Mouse (Mus musculus): ENCODE measurements around the gene Gdf15.
A peak's percentile ranks its signal among the peaks of the same experiment; 100 is the strongest.

Gdf15 gene

DNA sequence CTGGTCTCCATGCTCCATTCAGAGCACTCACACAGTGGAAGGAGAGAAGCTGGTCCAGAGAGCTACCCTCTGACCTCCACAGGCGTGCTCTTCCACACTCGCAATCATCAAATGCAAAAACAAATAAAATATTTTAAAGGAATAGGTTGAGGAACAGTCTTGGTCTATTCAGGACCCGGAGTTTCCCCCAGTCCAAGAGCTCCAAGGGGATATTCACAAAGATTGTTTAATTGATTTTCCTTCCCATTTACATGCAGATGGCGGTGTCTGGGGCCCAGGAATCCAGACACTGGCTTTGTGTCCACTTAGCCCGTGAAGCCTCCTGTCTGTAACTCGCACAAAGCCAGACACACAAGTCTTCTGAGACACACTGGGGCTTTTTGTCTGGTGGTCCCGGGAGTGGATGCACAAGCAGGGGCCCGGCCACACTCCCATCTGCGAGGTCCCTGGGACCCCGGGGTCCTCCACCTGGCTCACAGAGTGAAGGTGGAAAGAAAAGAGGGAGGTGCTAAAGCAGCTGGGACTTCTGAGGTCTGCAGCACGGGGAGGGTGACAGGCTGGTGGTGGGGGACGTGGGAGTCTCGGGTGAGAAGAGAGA lies 24.0 kb upstream of the Gdf15 start:
- no peak for DNase-seq

DNA sequence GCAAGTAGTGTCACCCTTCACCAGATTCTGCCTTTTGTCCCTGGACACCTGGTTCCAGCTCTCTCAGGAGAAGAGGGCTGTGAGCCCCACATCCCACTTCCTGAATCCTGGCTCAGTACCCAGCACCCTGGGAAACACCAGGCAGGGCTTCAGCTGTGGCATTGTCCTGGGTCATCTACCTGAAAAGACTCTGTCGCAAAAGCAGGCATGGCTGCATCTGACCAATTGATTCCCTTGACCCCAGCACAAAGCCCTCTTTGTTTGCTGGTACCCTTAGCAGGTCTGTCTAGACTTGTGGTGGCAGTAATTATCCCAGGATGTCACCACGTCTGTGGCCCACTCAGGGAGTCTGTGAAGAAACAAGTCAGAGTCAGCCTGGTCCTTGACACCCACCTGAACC lies 23.2 kb upstream of the Gdf15 start:
- DNase-seq, result no peak

DNA sequence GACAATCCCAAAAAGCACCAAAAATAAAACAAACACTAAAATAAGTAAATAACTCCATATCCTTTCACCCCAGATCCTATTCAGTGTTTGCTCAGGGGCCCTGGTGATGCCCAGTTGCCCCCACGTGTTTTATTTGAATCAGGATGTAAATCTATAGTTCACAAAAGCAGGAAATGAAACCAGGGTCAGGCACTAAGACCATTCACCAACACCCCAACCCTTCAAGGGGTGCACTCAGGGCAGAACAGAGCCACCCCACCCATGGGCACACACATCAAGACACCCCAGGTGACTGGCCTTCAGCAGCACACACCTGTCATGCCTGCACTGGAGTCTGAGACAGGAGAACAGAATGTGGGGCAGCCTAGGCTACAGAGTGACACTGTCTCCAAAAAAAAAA lies 21.9 kb upstream of the Gdf15 start:
- DNase-seq, result no peak

DNA sequence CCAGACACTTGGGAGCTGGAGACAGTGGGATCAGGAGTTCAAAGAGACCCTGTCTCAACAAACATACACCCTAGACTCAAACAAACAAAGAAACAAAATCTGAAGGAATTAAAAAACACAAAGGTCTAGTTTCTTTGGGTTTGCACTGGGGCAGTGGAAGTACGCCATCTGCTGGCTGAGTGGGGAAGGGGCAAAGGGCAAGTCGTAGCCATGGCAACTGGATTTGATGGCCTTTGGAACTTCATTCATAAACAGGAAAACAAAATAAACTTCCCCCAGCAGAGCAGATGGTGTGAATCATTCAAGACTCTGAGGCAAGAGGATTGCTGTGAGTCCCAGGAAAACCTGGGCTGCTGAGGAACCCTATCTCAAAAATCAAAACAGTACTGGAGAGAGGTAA lies 21.0 kb upstream of the Gdf15 start:
- DNase-seq, result no peak

DNA sequence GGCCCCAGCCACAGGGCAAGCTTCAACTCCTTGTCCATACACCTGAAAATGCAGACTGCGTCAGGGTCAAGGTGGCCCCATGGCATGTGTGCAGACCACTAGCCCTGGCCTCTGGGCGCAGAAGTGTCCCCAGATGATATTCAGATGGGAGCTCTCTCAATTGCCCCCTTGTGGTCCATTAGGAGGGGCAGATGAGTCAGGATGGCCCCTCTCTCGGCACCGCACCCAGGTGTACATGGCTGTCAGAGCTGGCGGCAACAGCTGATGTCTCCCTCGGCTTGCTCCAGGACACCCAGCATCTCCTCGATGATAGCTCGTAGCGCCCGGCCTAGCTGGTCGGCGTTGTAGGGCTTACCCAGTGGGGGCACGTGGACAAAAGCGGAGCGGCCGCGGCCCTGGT lies 18.1 kb upstream of the Gdf15 start:
- DNase-seq, result no peak

DNA sequence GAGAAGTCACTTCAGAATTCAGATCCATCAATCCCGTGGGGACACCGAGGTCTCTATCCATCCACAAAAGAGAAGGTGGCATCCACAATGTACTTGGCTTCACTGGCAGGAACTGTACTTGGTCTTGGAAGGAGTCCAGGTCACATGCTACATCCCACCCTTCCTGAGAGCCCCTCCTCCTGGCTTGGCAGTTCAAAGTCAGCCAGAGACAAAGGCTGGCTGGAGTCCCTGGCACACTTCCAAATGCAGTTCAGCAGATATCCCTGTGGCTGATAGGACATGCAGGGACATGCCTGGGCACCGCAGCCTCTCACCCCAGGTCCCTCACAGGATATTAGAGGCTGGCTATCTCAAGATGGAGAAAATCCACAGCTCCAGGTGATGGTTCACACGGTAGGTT lies 17.1 kb upstream of the Gdf15 start:
- peak; percentile 57 to 63 for DNase-seq

DNA sequence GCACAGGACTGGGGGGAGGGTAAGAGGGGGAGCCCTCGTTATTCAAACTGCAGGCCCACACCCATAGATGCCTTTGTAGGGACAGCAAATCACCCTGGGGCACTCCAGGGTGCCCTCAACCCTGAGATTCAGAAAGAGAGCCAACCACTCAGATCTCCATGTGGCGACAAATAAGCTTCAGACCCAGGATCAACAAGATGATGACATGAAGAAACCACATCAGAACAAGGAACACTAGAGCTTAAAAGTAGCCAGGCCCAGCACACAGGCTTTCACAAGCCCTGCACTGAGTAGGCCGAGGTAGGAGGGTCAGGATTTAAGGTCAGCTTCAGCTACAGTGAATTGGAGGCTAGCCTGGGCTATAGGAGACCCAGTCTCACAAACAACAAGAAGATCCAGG lies 16.7 kb upstream of the Gdf15 start:
- no peak for DNase-seq

DNA sequence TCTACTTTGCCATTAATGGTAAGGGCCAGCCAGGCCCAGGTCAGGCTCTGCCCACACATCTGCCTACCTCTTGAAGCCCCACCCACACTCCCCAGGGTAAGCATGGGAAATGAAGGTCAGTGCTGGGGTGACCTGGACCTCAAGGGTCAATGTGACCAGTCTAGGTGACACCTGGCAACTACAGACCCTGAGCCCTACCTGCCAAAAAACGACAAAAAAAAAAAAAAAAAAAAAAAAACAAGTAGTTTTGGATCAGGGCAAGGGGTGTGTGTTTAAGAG lies 15.8 kb upstream of the Gdf15 start:
- no peak for DNase-seq

DNA sequence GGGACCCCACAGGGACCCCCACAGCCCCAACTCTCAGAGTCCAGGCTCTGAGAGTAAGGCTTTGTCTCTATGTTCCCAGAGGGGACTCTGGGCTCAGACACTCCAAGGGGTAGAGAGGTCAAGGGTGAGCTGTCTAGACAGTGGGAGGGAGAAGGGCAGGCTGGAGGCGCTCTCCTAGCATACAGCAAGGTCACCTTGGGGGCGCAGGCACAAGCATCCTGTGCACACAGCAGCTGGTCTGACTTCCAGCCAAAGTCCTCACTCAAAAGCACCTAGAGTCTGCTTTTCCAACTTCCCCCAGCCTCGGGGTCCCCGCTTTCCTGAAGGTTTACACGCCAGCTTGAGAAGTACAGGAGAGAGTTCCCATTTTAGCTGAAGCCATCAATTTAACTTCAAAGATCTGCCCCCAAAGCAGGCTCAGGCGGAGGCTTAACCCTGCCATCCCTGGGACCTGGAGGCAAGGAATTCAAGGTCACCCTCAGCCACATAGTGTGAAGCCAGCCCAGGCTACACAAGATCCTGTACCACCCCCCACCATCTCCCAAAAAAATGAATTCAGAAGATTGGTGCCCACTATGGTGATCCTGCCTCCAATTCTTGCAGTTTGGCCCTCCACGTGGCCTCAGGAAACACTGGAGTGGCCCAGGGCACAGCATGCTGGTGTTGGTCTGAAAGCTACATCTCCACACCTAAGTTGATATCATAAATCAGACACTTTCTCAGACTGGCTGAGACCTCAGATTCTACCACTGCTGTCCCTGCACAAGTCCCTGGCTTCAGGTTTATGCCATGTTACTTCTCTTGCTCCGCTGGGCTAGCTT lies 15.3 kb upstream of the Gdf15 start:
- no peak for DNase-seq

DNA sequence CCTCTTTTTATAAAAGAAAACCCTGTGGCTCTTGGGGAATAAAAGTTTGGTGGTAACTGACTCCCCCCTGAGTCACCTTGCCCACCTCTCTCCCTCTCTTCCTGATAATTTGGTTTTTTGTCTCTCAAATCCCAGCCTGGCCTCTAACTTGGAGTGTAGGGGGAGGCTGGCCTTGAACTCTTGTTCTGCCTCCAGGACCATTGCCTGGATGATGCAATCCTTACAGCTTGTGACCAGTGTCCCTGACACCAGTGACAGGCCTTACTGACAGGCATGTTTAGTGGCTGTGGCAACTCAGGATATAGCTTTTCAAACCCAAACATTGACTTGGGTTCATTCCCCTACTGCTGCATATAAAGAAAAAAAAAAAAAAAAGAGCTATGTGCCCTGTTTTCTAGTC lies 14.5 kb upstream of the Gdf15 start:
- no peak for DNase-seq

DNA sequence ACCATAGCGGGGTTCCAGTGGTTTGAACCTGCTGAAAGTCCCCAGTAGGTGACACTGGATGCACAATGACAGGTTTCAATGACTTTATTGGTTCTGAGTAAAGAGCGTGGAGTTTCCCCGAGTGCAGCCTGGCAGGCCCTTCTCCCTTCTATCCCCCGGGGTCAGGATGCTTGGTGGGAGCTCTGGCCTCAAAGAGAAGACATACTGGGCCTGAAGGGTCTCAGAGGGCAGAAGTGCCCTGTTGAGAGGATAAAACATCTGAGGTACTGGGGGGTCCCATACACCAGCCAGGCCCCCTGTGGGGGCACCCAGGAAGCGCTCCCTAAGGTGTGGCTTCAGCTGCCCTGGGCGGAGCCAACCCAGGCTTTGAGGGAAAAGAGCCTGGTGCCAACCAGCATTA lies 14.1 kb upstream of the Gdf15 start:
- no peak for DNase-seq

DNA sequence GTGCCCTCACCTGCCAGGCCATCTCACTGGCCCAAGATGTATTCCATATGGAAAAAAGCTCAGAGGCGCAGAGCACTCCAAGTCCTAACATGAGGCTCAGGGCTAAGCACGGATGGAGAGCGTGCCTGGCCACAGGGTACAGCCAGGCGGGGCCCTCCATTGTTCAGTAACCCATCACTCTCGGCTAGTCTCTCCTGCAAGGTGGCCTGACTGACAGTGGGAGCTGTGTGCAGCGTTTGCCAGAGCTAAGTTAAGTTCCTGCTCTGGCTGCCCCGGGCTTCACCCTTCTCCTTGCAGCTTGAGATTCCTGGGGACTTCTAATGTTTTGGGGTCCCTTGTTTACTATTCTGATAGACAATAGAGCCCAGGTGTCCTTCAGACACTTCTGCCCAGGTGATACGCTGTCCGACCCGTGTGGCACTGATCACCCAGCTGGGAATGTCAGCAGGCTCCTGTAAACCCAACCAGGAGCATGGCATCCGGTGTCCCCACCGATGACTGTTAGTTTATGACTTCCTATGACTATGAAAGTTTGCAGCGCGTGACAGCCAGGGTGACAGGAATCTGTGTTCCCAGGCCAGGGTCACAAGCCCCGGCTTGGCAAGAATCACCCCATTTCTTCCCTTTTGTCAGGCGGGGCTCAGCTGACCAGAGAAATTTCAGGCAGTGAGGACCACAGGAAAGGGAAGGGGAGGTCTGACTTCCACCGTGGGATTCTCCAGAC lies 13.4 kb upstream of the Gdf15 start:
- DNase-seq, result no peak

DNA sequence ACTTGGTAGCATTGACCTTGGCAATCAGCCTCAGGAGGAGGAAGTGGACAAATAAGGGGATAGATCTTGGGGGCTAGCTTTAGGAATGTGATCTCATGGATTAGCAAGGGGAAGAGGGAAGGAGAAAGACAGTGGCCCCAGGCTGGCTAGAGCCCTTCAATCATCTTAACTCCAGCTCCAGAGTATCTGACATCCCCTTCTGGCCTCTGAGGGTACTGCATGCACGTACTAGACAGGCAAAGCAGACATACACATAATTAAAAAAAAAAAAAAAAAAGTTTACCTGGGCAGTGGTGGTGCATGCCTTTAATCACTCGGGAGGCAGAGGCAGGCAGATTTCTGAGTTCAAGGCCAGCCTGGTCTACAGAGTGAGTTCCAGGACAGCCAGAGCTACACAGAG lies 11.8 kb upstream of the Gdf15 start:
- no peak for DNase-seq

DNA sequence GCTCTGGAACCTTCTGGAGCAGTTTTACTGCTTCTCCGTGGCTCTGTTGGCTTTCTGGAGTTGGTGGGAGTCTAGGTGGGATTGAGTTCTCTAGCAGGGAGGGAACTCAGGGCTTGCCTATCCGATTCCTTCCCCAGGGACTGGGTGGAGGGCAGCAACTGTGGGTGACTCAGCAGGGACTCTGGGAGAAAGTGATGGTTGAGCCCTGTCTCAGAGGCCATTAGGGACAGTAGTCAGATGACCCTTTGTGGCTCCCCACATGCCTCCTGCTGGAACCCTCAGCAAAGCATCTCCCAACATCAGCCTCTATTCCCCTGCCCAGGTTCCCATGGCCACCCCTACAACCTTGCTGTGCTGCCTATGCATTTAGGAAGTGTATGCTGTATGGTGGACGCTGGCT lies 10.8 kb upstream of the Gdf15 start:
- DNase-seq, result no peak

DNA sequence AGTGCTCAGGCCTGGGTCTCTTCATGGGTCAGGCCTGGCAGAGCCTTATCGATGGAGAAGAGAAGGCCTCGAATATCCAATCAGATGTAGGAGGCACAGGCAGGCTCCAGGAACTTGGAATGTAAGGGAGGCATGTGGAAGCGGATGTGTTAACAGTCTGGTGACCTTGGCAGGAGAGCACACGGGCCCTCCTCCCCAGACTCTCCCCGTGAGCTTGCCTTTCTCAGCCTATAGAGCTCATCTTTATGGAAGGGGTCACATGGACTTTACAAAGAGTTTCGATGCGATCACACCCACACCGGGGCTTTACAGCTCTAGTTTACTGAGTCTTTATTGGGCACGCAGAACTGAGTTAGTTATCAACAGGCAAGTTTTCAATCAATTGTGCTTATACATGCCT lies 6.5 kb upstream of the Gdf15 start:
- no peak for DNase-seq

DNA sequence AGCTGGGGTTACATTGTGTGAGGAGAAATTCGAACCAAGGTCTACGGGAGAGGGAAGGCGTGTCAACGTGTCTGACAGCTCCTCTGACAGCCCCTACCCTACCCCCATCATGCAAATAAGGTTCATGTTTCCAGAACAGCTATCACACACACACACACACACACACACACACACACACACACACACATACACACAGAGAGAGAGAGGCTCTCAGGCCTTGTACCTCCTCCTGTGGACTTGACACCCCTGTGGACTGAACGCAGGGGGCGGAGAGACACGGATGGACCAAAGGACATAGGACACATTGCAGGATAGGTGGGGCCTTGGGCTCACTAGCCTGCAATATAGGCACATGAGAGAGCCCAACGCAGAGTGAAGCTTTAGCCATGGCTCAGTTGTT lies 4.6 kb upstream of the Gdf15 start:
- DNase-seq, result no peak

DNA sequence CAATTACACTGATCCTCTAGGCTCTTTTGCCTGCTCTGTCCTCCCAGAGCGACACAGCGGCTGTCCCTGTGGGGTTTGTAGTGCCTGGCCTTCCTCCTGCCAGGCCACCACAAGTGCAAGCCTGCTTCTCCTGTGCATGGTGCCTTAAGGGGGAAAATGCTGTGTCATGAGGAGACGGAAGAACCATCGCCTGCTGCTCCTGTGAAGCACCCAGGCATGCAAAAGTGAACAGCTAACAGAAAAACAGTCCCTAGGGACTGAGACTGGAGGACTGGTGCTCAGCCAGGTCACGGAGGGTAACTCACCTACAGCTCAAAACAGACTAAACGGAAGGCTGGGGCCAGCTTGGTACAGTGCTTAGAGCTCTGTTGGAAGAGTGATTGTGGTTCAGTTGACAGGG lies 3.3 kb upstream of the Gdf15 start:
- DNase-seq, result no peak

DNA sequence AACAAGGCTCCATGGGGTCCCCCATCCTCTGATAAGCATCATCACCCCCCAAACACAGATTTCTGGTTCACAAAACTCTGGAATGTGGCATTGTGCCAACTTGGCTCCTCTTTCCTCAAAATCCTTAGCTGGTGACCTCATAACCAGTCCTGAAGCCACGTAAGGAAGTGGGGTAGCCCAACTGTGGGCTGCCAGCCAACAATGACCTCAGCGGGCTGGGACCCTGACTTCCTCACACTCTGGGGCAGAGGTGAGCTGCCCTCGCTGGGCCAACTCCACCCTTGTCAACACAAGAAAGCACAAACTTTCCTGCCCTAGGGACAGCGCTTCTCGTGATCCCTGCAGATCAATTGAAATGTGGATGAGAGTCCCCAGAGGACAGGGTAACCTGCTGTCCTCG lies 1.8 kb upstream of the Gdf15 start:
- DNase-seq, result no peak

DNA sequence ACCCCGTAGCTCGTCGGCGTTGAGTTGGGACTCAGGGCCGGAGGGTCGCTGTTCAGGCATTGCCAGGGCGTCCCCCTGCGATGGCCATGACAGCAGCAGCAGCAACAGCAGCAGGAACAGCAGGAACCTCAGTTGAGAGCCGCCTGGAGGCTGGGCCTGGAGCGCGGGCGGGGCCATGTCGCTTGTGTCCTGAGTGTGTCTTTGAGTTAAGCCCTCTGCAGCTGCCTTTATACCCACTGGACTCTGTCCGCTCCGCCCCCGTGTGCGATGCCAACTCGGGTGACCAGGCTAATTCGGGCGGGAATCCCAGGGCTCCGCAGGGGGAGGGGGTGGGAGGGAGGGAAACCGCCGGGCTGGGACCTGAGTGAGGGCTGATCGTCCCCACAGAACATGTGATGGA lies 820 bp downstream of the Gdf15 start:
- no peak for DNase-seq

DNA sequence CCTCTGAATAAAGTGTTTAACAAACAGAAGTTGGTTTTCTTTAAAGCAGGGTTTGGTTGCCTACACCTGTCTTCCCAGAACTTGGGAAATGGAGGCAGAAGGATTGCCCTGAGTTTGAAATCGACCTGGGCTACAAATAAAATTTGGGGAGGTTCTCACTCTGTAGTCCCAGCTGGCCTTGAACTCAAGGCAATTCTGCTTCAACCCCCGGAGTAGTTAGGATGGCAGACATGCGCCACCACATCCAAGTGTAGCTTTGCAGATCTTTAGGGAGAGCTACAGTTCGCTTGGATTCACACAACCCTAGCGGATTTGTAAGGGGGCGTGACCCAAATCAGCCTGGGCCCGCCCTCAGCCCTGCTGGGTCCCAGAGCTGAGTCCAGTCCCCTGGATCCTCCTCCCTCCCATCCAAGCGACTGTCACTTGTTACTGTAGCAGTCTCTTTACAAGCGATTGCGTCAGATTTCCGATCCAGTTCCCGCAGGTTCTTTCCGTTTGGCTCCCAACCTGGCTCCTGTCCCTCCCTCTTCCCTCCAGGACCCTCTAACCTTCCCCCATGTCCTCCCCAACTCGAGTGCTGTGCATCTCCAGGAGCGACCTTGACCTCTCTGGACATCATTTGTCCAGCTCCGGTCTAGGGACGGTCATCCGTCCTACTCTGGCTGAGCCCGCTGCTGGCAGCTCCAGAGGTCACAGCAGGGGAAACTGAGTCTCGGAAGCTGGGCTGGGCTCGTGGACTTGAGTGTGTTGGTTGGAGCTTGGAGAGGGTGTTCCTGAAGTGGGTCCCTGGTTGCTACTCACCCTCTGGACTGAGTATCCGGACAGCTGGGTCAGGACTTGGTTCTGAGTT lies 1.5 kb downstream of the Gdf15 start:
- DNase-seq, result no peak

DNA sequence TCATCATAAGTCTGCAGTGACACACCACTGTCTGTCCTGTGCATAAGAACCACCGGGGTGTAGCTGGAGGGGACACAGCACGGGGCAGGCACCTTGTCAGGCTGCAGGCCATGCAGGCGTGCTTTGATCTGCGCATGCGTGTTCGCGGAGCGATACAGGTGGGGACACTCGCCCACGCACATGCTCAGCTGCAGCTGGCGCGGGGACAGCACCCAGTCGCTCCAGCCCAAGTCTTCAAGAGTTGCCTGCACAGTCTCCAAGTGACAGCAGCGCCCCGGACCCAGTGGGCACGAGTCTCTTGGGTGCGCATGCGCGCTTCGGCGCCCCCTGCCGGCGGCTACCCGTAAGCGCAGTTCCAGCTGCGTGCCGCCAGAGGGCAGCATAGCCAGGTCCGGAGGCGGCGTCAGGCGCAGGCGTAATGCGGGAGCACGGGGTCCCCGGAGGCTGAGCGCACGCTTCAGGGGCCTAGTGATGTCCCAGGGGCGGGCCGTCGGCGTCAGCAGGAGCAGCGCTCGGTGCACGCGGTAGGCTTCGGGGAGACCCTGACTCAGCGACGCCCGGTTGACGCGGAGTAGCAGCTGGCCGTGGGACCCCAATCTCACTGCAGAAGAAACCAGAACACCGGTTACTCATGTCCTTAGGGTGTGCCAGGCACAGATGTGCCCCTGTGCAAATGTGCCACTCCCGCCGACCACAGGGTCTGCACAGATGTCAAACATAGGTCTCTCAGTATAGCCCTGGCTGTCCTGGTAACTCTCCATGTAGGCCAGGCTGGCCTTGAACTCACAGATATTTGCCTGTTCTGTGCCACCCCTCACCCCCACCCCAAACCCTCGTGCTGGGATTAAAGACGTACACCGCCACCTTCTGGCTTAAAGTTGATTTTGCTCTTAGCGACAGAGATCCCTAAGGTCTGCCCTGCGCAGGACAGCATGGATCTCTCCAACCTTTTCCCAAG lies 2.4 kb downstream of the Gdf15 start:
- DNase-seq, result peak; percentile 86 to 93

DNA sequence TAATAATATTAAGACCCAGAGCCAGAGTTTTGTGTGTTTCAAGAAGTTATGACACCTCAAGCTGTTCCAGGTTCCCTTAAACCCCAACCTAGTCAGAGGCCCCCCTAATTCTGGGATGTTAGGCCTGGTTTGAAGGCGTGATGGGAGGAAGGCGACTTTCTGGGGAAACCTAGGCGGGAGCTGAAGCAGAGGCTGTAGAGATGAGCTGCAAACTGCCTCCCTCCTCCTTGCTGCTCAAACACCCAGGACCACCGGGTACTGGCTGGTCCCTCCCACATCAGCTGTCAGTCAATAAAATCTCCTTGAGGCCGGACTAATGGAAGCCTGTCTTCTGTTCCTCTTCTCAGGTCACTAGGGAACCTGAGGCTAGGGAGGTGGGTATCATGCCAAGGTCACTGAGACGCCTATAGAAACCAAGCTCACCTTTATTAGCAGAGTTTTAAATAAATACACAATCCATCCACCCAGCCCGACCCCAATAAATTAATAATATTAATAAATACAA lies 3.2 kb downstream of the Gdf15 start:
- DNase-seq, result peak in 1 of 2 experiments; percentile 23

All from cerebellum, postnatal 36 days (tissue).